Mouse (Mus musculus) ES-E14 (cell line): ENCODE data around the gene Ctc1.

ENCODE experiments used
- CHD2 ChIP-seq: IDR thresholded peaks from 2 replicates; pipeline ENCODE4 v1.6.1; 2014; ENCODE audit warnings: mild to moderate bottlenecking, low read depth, low read length, inconsistent platforms
- HCFC1 ChIP-seq: IDR thresholded peaks from 2 replicates; pipeline ENCODE4 v1.6.1; 2012; ENCODE audit warnings: low read length, inconsistent platforms, borderline replicate concordance; ENCODE audit not compliant: insufficient read depth
- MAFK ChIP-seq: IDR thresholded peaks from 2 replicates; pipeline ENCODE4 v1.6.1; 2014; ENCODE audit warnings: mild to moderate bottlenecking, low read depth, low read length, inconsistent platforms; ENCODE audit not compliant: insufficient read depth
- ZC3H11A ChIP-seq: IDR thresholded peaks from 2 replicates; pipeline ENCODE4 v1.6.1; 2012; ENCODE audit warnings: low read depth, mild to moderate bottlenecking, inconsistent platforms, low read length, borderline replicate concordance
- ZNF384 ChIP-seq: IDR thresholded peaks from 2 replicates; pipeline ENCODE4 v1.6.1; 2012; ENCODE audit warnings: low read depth, low read length, inconsistent platforms

GRCm38 (mm10) chr11:68967337-68968282, 48.1 kb upstream of the Ctc1 start, which contains the start of gene Slc25a35:
- TF ChIP-seq MAFK (no peak), CHD2 (no peak), ZC3H11A (no peak), HCFC1 (no peak), ZNF384 (peak; percentile 55; the same call in 1 of the 2 replicates)
